Comparison of ENCODE assay signal across 8 mouse cellular contexts in genomic region chr1:166360157-166360855, GRCm38 (mm10). TPM values are rescaled to one million over a fixed set of nuclear protein-coding genes. Genes with fewer than 3 reads are reported as not detected.
A peak's percentile ranks its signal among the peaks of the same experiment; 100 is the strongest.
DNase-seq lines count a peak whose midpoint lies in the region; ATAC-seq lines count a peak whose summit lies in the region.

No protein-coding gene starts in this region.

- no peak overlapping the region for H3K4me2 ChIP-seq in heart, embryonic 12.5 days
- H3K4me2 ChIP-seq in limb, embryonic 12.5 days, result no peak overlapping the region
- H3K4me2 ChIP-seq in midbrain, embryonic 15.5 days, result no peak overlapping the region

- no peak overlapping the region for H3K27ac ChIP-seq in heart, embryonic 12.5 days (ENCODE audit: poor library complexity, severe bottlenecking)
- H3K27ac ChIP-seq in limb, embryonic 12.5 days, result no peak overlapping the region
- no peak overlapping the region for H3K27ac ChIP-seq in midbrain, embryonic 15.5 days

- H3K27me3 ChIP-seq in heart, embryonic 12.5 days (replicated peaks), result no peaks in the 10 kb centered on the region; the same call in 1 of the 2 replicates
- H3K27me3 ChIP-seq in limb, embryonic 12.5 days, result no peaks in the 10 kb centered on the region
- no peaks in the 10 kb centered on the region for H3K27me3 ChIP-seq in midbrain, embryonic 15.5 days (replicated peaks)

- peak; percentile 96 for DNase-seq in heart, adult 11 months
- DNase-seq in embryo, embryonic 9.5 days (ENCODE audit: extremely low spot score), result peak; percentile 74
- DNase-seq in gastrocnemius, postnatal 4 days (ENCODE audit: low spot score in 2 of 2), result peak; percentile 86 to 91
- peak; percentile 87 for DNase-seq in kidney, adult 9 months
- DNase-seq in spleen, adult 12 weeks (ENCODE audit: low spot score), result peak; percentile 49

- H3K9me3 ChIP-seq in heart, embryonic 12.5 days (replicated peaks), result no peaks in the 10 kb centered on the region
- no peaks in the 10 kb centered on the region for H3K9me3 ChIP-seq in limb, embryonic 12.5 days
- no peaks in the 10 kb centered on the region for H3K9me3 ChIP-seq in midbrain, embryonic 15.5 days

- H3K4me3 ChIP-seq in heart, embryonic 12.5 days, result no peak overlapping the region
- H3K4me3 ChIP-seq in limb, embryonic 12.5 days (replicated peaks), result no peak overlapping the region
- H3K4me3 ChIP-seq in midbrain, embryonic 15.5 days, result no peak overlapping the region

- WGBS in heart, embryonic 12.5 days, result 28% methylated on average over 14 of the region's 14 CpGs
- 20% methylated on average over 14 of the region's 14 CpGs for WGBS in limb, embryonic 12.5 days
- 23% methylated on average over 14 of the region's 14 CpGs for WGBS in midbrain, embryonic 15.5 days

- H3K36me3 ChIP-seq in heart, embryonic 12.5 days, result no peaks in the 10 kb centered on the region
- H3K36me3 ChIP-seq in limb, embryonic 12.5 days, result no peaks in the 10 kb centered on the region
- H3K36me3 ChIP-seq in midbrain, embryonic 15.5 days (replicated peaks), result no peaks in the 10 kb centered on the region

- ATAC-seq in heart, embryonic 12.5 days (ENCODE audit: insufficient number of reproducible peaks, low FRiP score), result no peak; the same call in 1 of the 2 replicates
- peak; percentile 68; the same call in 1 of the 2 replicates for ATAC-seq in limb, embryonic 12.5 days (ENCODE audit: insufficient number of reproducible peaks, insufficient read depth, low FRiP score, low TSS enrichment, low read depth)
- ATAC-seq in midbrain, embryonic 15.5 days (replicated peaks), result peak; percentile 92

- H3K4me1 ChIP-seq in heart, embryonic 12.5 days (replicated peaks), result no peaks in the 10 kb centered on the region
- no peaks in the 10 kb centered on the region for H3K4me1 ChIP-seq in limb, embryonic 12.5 days (replicated peaks)
- H3K4me1 ChIP-seq in midbrain, embryonic 15.5 days, result no peaks in the 10 kb centered on the region

- no peak overlapping the region for H3K9ac ChIP-seq in heart, embryonic 12.5 days
- no peak overlapping the region for H3K9ac ChIP-seq in limb, embryonic 12.5 days (replicated peaks)
- H3K9ac ChIP-seq in midbrain, embryonic 15.5 days, result no peak overlapping the region

RNA-seq across cellular contexts. Expression of gene Tada1, which starts 18.6 kb away (rescaled TPM):
- 30.3 and 32.1 TPM in 2 replicates for polyA plus RNA-seq in heart, embryonic 12.5 days (2016; fragmentation: Nextera tagmentation; extraction: Ambion mirVana)
- total RNA-seq in gastrocnemius, postnatal 4 days (2021), result 10 to 100 TPM; 18.6 to 20.0 TPM
- 60.3 and 60.7 TPM in 2 replicates for polyA plus RNA-seq in limb, embryonic 12.5 days (2016; fragmentation: Nextera tagmentation; extraction: Ambion mirVana)
- polyA plus RNA-seq in midbrain, embryonic 15.5 days (2015; fragmentation: Nextera tagmentation; extraction: Ambion mirVana), result 90.5 and 94.9 TPM in 2 replicates

RNA-seq across cellular contexts. Expression of gene Pogk, which starts 49.4 kb away (rescaled TPM):
- 15.3 and 17.4 TPM in 2 replicates for polyA plus RNA-seq in heart, embryonic 12.5 days (2016; fragmentation: Nextera tagmentation; extraction: Ambion mirVana)
- total RNA-seq in gastrocnemius, postnatal 4 days (2021), result 10 to 100 TPM; 15.8 to 17.8 TPM
- polyA plus RNA-seq in limb, embryonic 12.5 days (2016; fragmentation: Nextera tagmentation; extraction: Ambion mirVana), result 24.9 and 29.0 TPM in 2 replicates
- 36.7 and 41.3 TPM in 2 replicates for polyA plus RNA-seq in midbrain, embryonic 15.5 days (2015; fragmentation: Nextera tagmentation; extraction: Ambion mirVana)
